Mouse (Mus musculus) regulatory T cell (primary cell): ENCODE measurements at regions not wholly inside any gene's neighbourhood (a gene's known extent, or its start where the extent isn't known, plus 50 kb on each side); places are given as distances from the start of the nearest gene placed in this dataset.

Experiments used
- in situ Hi-C: fragments of 300-600 bp; cut with MboI, MseI; formaldehyde crosslinking; loops from one replicate; pipeline ENCODE4 v1.15.1; 2025; ENCODE audit warnings: high pct_unique_total_duplicates

GRCm38 (mm10) chr11:112209414-112209813 is 572.6 kb upstream of the Sox9 start:
- in situ Hi-C loops = loop anchor here (25.0 kb wide), 1 partner anchor 1153 kb away; no protein-coding TSS in a partner anchor

- in situ Hi-C loops = loop anchor here (25.0 kb wide), 1 partner anchor 1143 kb away; no protein-coding TSS in a partner anchor
These were observed 562.8 kb upstream of the Sox9 start for GRCm38 (mm10) chr11:112219046-112219720.

GRCm38 (mm10) chr11:112234492-112235116 is 547.4 kb upstream of the Sox9 start:
- in situ Hi-C loops = no loop called here

DNA sequence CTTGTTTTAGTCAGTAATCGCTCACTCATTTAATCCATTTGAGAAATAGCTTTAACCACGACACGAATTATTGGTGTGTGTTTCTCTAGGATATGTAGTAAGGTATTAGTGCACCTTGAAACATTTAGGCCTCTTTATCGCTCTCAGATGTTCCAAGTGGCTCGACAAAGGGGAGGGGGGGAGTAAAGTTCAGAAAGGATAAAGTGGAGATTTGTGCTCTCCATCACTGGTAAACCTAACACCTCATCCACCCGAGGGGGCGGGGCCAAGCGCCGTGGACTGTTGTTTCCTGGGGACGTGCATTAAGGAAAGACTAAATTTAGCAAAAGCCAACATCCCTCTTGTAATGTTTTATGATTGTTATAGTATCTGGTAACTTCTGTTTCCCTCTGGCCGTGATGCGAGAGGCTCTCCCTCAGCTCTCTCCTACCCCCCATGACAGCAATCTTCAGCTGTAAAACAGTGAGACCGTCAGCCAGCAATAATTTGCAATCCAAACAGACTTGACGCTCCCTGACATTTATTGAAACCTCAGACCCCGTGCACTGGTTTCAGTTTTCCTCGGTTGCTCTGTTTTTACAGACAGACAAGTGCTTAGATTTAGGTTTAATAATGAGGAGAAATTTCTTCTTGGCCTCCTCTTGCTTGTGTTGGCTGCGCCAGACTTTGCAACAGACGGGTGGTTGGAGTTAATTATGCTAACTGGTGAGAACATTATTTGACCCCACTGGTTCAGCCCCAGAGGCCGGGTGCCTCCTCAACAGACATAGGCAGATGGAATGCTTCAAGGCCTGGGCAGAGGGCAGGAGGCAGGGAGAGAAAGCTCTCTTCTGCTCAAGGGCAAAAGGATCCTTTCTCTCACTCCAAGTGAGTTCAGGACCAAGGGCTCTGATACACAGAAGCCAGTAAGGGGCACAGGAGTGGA is 542.8 kb upstream of the Sox9 start:
- in situ Hi-C loops = no loop called here

DNA sequence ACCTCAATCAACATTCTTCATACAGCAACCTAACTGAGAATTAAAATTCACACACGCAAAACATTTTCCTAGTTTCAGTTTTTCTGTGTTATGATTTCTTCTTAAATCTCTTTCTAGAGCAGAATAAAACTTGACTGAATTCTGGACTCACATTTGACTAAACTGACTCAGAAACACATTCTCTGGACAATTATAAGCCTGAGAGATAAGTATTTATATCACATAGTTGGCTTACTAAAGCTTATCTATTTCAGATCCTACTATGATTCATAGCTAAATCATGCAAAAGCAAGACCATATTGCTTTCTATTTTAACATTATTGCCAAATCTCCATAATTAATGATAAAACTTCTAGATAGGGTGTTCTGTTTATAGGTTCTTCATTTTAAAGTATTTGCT is 529.5 kb upstream of the Sox9 start:
- in situ Hi-C loops = no loop called here

DNA sequence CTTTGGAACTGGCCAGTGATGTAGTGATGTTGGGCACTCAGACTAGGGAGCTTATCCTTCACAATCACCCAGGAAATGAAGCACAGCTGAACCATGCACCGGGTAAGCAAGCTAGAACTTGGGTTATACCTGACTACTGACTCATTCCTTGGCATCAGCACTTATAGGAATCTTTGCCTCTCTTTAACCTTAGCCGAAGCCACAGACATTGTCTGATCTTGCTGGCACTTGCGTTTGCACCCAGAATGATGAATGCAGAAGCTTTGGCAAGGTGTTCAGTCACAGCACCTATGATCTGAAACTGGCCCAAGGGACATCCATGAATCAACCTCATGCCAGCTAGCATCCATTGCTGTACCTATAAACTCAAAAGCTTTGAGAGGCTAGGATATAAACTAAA is 529.0 kb upstream of the Sox9 start:
- in situ Hi-C loops = no loop called here

- in situ Hi-C loops = no loop called here
These were observed 525.7 kb upstream of the Sox9 start for GRCm38 (mm10) chr11:112256326-112256725.

DNA sequence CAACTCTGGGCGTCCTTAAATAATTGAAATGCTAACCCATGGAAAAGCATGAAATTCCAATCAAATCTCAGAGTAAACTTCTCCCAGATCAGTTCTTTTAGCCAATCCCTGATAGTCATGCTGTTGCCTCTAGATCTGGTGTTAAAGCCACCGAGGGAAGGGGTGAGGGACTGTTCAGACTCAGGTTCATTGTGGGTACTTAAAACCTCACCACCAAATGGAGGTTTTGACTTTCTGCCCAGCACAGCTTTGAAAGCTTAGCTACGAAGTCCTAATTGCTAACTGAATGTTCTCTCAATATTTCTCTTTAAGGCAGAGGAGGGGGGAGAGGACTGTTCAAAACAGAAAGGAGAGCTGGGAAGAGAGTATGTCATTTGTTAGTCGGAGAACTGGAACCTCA is 517.9 kb upstream of the Sox9 start:
- in situ Hi-C loops = no loop called here

- in situ Hi-C loops = no loop called here
These were observed 511.1 kb upstream of the Sox9 start for GRCm38 (mm10) chr11:112270911-112271310.

- in situ Hi-C loops = no loop called here
These were observed 503.5 kb upstream of the Sox9 start for GRCm38 (mm10) chr11:112278566-112278965.

- in situ Hi-C loops = no loop called here
These were observed 499.1 kb upstream of the Sox9 start for GRCm38 (mm10) chr11:112282911-112283310.

DNA sequence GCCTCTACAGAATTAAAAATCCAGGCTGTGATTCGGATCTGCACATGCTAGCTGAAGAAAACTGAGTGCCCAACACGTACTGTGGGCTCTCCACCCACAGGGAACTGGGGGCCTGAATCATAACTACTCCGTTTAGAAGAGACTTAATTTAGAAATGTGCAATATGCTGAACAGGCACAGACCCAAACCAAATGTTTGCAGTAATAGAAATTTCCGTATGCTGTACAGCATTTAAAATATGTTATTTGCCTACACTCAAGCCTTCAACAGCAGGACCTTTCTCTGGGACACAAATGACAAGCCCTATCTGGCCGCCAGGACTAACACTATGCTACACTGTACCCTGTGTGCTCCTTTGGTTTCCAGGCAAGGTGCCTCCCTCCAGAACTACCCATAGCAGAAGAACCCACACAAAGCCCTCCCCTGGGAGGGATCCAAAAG is 483.1 kb upstream of the Sox9 start:
- in situ Hi-C loops = loop anchor here (5.0 kb wide), 1 partner anchor 53 kb away; no protein-coding TSS in a partner anchor

- in situ Hi-C loops = no loop called here
These were observed 478.9 kb upstream of the Sox9 start for GRCm38 (mm10) chr11:112303091-112303490.

GRCm38 (mm10) chr11:112325850-112326249 is 456.2 kb upstream of the Sox9 start:
- in situ Hi-C loops = no loop called here

DNA sequence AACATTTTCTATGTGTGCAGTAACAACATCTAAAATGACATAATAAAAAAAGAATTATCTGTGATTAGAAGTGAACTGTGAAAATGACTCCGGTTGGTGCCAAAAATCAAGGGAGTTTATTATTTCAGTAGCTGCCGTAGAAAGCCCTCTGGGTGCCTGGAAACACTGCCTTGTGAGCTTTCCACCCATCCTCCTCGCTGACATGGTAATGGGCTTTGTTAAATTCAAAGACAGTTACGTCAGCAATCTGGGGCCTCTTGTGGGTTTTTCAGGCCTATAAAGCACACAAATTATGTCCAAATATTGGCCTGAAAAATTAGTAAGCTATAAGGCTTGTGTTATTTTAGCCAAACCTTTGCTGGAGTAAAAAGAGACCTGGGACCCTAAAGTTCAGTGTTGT is 454.4 kb upstream of the Sox9 start:
- in situ Hi-C loops = no loop called here

- in situ Hi-C loops = no loop called here
These were observed 436.9 kb upstream of the Sox9 start for GRCm38 (mm10) chr11:112345133-112345532.

DNA sequence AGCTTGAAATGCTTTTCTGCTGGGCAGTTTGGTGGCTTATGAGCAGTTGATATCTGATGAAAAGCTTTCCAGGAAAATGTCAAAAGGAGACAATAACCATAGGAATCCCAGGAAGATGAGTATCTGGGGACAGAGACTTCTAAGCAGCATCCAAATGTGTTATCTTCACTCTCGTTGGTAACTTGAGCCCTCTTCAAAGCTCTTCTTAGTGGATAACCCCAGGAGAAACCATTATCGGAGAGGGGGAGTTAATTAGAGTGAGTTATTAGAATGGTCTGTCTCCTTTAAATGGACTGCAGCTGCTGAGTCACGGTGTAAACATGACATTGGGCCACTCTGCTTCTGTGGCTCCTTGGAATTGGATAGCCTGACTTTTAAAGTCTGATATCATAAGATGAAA is 436.4 kb upstream of the Sox9 start:
- in situ Hi-C loops = no loop called here

- in situ Hi-C loops = no loop called here
These were observed 435.9 kb upstream of the Sox9 start for GRCm38 (mm10) chr11:112346089-112346488.

GRCm38 (mm10) chr11:112346532-112346931 is 435.5 kb upstream of the Sox9 start:
- in situ Hi-C loops = no loop called here

DNA sequence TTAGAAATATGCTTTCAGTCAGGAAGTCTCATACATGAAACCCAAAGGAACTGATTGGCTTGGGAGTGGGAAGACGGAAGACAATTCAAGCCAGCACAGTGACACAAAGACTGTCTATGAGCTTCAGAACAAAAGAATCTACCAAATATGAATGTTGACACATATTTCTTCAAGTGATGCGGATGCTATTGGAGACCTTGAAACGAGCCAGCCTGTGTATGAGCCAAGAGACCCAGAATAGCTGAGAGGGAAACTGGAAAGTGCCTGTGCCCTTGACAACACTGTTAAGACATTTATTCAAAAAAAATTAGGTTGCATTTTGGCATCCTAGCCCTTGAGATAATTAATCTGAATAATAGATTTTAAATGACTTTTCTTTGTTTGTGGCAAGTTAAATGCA is 426.7 kb upstream of the Sox9 start:
- in situ Hi-C loops = no loop called here

- in situ Hi-C loops = no loop called here
These were observed 415.3 kb upstream of the Sox9 start for GRCm38 (mm10) chr11:112366715-112367114.

GRCm38 (mm10) chr11:112370941-112371340 is 411.1 kb upstream of the Sox9 start:
- in situ Hi-C loops = no loop called here
